ENCODE assay signal across 8 mouse cellular contexts in the genomic region with DNA sequence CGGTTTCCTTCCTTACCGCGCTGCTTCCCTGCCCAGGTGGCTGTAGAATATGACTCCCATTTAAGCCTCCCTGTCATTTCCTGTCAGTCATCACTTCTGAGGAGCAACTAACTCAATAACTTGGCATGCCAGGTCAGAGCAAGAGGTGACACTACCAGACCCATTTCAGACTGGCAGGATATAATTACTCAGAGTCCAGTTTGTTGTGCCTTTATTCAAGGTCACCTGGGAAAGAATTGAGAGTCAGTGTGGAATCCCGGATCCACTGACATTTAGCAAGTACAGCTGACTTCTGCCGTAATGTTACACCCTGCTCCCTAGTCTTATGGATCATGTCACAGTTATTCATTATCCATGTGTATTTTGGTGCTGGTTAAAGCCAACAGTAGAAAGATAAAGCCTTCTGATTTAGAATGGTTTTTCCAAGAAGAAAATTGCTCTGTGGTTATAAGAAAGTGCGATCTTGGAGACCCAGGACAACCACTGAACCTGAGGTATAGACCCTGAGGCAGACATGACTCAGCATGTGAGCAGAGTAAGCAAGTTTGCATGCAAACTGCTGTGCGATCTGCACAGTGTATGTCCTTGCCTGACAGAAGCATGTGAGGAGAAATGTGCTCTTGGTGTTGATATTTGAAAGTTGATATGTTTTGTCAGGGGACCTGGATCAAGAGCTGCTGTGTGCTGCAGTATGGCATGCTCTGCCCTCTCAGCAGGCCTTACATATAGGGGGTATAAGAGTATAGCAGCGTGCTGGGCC. TPM values are rescaled to one million over a fixed set of nuclear protein-coding genes. Genes with fewer than 3 reads are reported as not detected.
DNase-seq lines count a peak whose midpoint lies in the region; ATAC-seq and TF ChIP-seq lines count a peak whose summit lies in the region.

No protein-coding gene starts in this region.

- peaks cover 12% of the 10 kb centered on the region for H3K4me1 ChIP-seq in testis, adult 2 months (ENCODE audit: control insufficient read depth, insufficient read depth, low read length)
- H3K4me1 ChIP-seq in intestine, embryonic 16.5 days (ENCODE audit: control insufficient read depth, insufficient read depth, low read length) = peaks cover 18% of the 10 kb centered on the region
- peaks cover 23% of the 10 kb centered on the region for H3K4me1 ChIP-seq in midbrain, embryonic 15.5 days

- 49% methylated on average over 8 of the region's 8 CpGs for whole genome bisulfite sequencing in intestine, embryonic 16.5 days
- WGBS in midbrain, embryonic 15.5 days = 67% methylated on average over 8 of the region's 8 CpGs

- peak overlapping the region; percentile 85 for H3K4me2 ChIP-seq in intestine, embryonic 16.5 days (ENCODE audit: low read depth, low read length)
- H3K4me2 ChIP-seq in midbrain, embryonic 15.5 days = peak overlapping the region; percentile 74

- H3K9me3 ChIP-seq in intestine, embryonic 16.5 days (ENCODE audit: control insufficient read depth, low read length) = no peaks in the 10 kb centered on the region
- no peaks in the 10 kb centered on the region for H3K9me3 ChIP-seq in midbrain, embryonic 15.5 days

- peak; percentile 7 for DNase-seq in CD4-positive, CD25-positive, alpha-beta regulatory T cell, adult 2 months (ENCODE audit: low read depth, low spot score)
- no peak for DNase-seq in testis, postnatal 10 days (ENCODE audit: low spot score)
- no peak for DNase-seq in right cerebral cortex, postnatal 25 days
- no peak for DNase-seq in thymus, postnatal 25 days

- H3K27me3 ChIP-seq in testis, adult 2 months (ENCODE audit: control insufficient read depth, insufficient read depth, low read length) = no peaks in the 10 kb centered on the region
- H3K27me3 ChIP-seq in intestine, embryonic 16.5 days (replicated peaks; ENCODE audit: control insufficient read depth, insufficient read depth, low read length) = no peaks in the 10 kb centered on the region
- no peaks in the 10 kb centered on the region for H3K27me3 ChIP-seq in midbrain, embryonic 15.5 days (replicated peaks)

- no peak for TF ChIP-seq CTCF in testis, adult 2 months (IDR thresholded peaks at IDR 0.05; ENCODE audit: control insufficient read depth, insufficient read depth, insufficient replicate concordance, low read depth, low read length)

- H3K27ac ChIP-seq in testis, adult 2 months (ENCODE audit: control insufficient read depth, insufficient read depth, low read depth, low read length) = no peak overlapping the region
- H3K27ac ChIP-seq in intestine, embryonic 16.5 days (ENCODE audit: low read length) = no peak overlapping the region
- H3K27ac ChIP-seq in midbrain, embryonic 15.5 days = no peak overlapping the region

- no peak for TF ChIP-seq POLR2A in testis, adult 2 months (IDR thresholded peaks at IDR 0.05; ENCODE audit: control insufficient read depth, low read depth, low read length)

- no peaks in the 10 kb centered on the region for H3K36me3 ChIP-seq in testis, adult 2 months (ENCODE audit: control insufficient read depth, insufficient read depth, low read length)
- H3K36me3 ChIP-seq in intestine, embryonic 16.5 days (ENCODE audit: control insufficient read depth, insufficient read depth, low read length) = no peaks in the 10 kb centered on the region
- no peaks in the 10 kb centered on the region for H3K36me3 ChIP-seq in midbrain, embryonic 15.5 days (replicated peaks)

- peak overlapping the region; percentile 90 for H3K4me3 ChIP-seq in testis, adult 2 months (ENCODE audit: control insufficient read depth, low read depth, low read length)
- H3K4me3 ChIP-seq in intestine, embryonic 16.5 days (ENCODE audit: low read length) = peak overlapping the region; percentile 85
- peak overlapping the region; percentile 72 for H3K4me3 ChIP-seq in midbrain, embryonic 15.5 days

- peak overlapping the region; percentile 82; the same call in 1 of the 2 replicates for H3K9ac ChIP-seq in intestine, embryonic 16.5 days (ENCODE audit: low read depth, low read length)
- H3K9ac ChIP-seq in midbrain, embryonic 15.5 days = 0 out of 2 replicates have a peak overlapping the region, but pooled peaks have one; percentile 58

- no peak for ATAC-seq in CD4-positive, CD25-positive, alpha-beta regulatory T cell, adult 4 months
- ATAC-seq in intestine, embryonic 16.5 days = no peak
- no peak for ATAC-seq in midbrain, embryonic 15.5 days (replicated peaks)

RNA-seq across cellular contexts. Expression of a gene that starts 1.7 kb away (rescaled TPM):
- 1 to 10 TPM in 1 of 2 experiments, under 1 TPM in 1; 0.76 to 1.6 TPM for polyA plus RNA-seq in CD4-positive, CD25-positive, alpha-beta regulatory T cell, adult 4 months (2017; shearing (Covaris generic))
- 17.8 and 23.3 TPM in 2 replicates for polyA plus RNA-seq in testis, adult 2 months (2012; rRNA removed)
- 10.9 and 11.3 TPM in 2 replicates for polyA plus RNA-seq in intestine, embryonic 16.5 days (2015; fragmentation: Nextera tagmentation; extraction: Ambion mirVana)
- 7.7 and 9.0 TPM in 2 replicates for polyA plus RNA-seq in midbrain, embryonic 15.5 days (2015; fragmentation: Nextera tagmentation; extraction: Ambion mirVana)

RNA-seq across cellular contexts. Expression of a gene that starts 24.8 kb away (rescaled TPM):
- 1 to 10 TPM; 6.8 to 8.8 TPM for polyA plus RNA-seq in CD4-positive, CD25-positive, alpha-beta regulatory T cell, adult 4 months (2017; shearing (Covaris generic))
- 112 TPM in 2 replicates for polyA plus RNA-seq in testis, adult 2 months (2012; rRNA removed)
- 8.1 and 8.6 TPM in 2 replicates for polyA plus RNA-seq in intestine, embryonic 16.5 days (2015; fragmentation: Nextera tagmentation; extraction: Ambion mirVana)
- polyA plus RNA-seq in midbrain, embryonic 15.5 days (2015; fragmentation: Nextera tagmentation; extraction: Ambion mirVana) = 24.8 and 25.7 TPM in 2 replicates

RNA-seq across cellular contexts. Expression of a gene that starts 53.4 kb away (rescaled TPM):
- 10 to 100 TPM; 15.4 to 20.4 TPM for polyA plus RNA-seq in CD4-positive, CD25-positive, alpha-beta regulatory T cell, adult 4 months (2017; shearing (Covaris generic))
- 39.0 and 42.8 TPM in 2 replicates for polyA plus RNA-seq in testis, adult 2 months (2012; rRNA removed)
- 30.8 and 31.8 TPM in 2 replicates for polyA plus RNA-seq in intestine, embryonic 16.5 days (2015; fragmentation: Nextera tagmentation; extraction: Ambion mirVana)
- polyA plus RNA-seq in midbrain, embryonic 15.5 days (2015; fragmentation: Nextera tagmentation; extraction: Ambion mirVana) = 29.6 and 35.7 TPM in 2 replicates

RNA-seq across cellular contexts. Expression of a gene that starts 56.7 kb away (rescaled TPM):
- 10 to 100 TPM; 25.1 to 27.2 TPM for polyA plus RNA-seq in CD4-positive, CD25-positive, alpha-beta regulatory T cell, adult 4 months (2017; shearing (Covaris generic))
- polyA plus RNA-seq in testis, adult 2 months (2012; rRNA removed) = 15.2 and 16.9 TPM in 2 replicates
- polyA plus RNA-seq in intestine, embryonic 16.5 days (2015; fragmentation: Nextera tagmentation; extraction: Ambion mirVana) = 24.9 and 26.8 TPM in 2 replicates
- 30.0 and 30.6 TPM in 2 replicates for polyA plus RNA-seq in midbrain, embryonic 15.5 days (2015; fragmentation: Nextera tagmentation; extraction: Ambion mirVana)
